Mouse (Mus musculus) hindbrain, embryonic 16.5 days (tissue): Measurements from ENCODE around the gene Inpp5e. TPM values are rescaled to one million over a fixed set of nuclear protein-coding genes. Genes with fewer than 3 reads are reported as not detected.

ENCODE experiments used
- ATAC-seq: fragments of 200-750 bp; cut with Nextera tagmentation; 2 replicates; pipeline ENCODE4 v1.8.0; 2017; ENCODE audit warnings: moderate TSS enrichment, moderate library complexity
- H3K27ac ChIP-seq: fragments of 300-500 bp; sonication (generic); 2 replicates; pipeline ENCODE4 v1.5.1; 2014; ENCODE audit warnings: low read depth, mild to moderate bottlenecking, control low read depth, low read length, moderate library complexity
- H3K27me3 ChIP-seq: fragments of 300-500 bp; sonication (generic); replicated peaks from 2 replicates; pipeline ENCODE4 v1.6.1; 2014; ENCODE audit warnings: low read length; ENCODE audit not compliant: control insufficient read depth, insufficient read depth
- H3K36me3 ChIP-seq: fragments of 300-500 bp; sonication (generic); 2 replicates; pipeline ENCODE4 v1.6.1; 2014; ENCODE audit warnings: mild to moderate bottlenecking, low read length, moderate library complexity, mixed read lengths; ENCODE audit not compliant: control insufficient read depth, insufficient read depth
- H3K4me1 ChIP-seq: fragments of 300-500 bp; sonication (generic); 2 replicates; pipeline ENCODE4 v1.6.1; 2014; ENCODE audit warnings: low read depth, low read length; ENCODE audit not compliant: control insufficient read depth, insufficient read depth
- H3K4me2 ChIP-seq: fragments of 300-500 bp; sonication (generic); 2 replicates; pipeline ENCODE4 v1.6.1; 2014; ENCODE audit warnings: mild to moderate bottlenecking, low read length, control low read depth, moderate library complexity
- H3K4me3 ChIP-seq: fragments of 300-500 bp; sonication (generic); 2 replicates; pipeline ENCODE4 v1.5.1; 2014; ENCODE audit warnings: mild to moderate bottlenecking, low read length, control low read depth, moderate library complexity
- H3K9ac ChIP-seq: fragments of 300-500 bp; sonication (generic); 2 replicates; pipeline ENCODE4 v1.6.1; 2014; ENCODE audit warnings: low read depth, mild to moderate bottlenecking, control low read depth, low read length, moderate library complexity
- H3K9me3 ChIP-seq: fragments of 300-500 bp; sonication (generic); 2 replicates; pipeline ENCODE4 v1.6.1; 2014; ENCODE audit warnings: mild to moderate bottlenecking, low read length, moderate library complexity; ENCODE audit not compliant: control insufficient read depth
- WGBS: fragments of 180-500 bp; shearing (Covaris S2); extraction: QIAGEN DNeasy Blood & Tissue Kit; methylation state at CpG from one replicate; pipeline ENCODE4 v1.1.7; 2014; 5-methylcytosine and 5-hydroxymethylcytosine counted together
- polyA plus RNA-seq: library from polyadenylated mRNA; unstranded; fragments of >200 nt; fragmentation: Nextera tagmentation; extraction: Ambion mirVana; gene quantifications from 2 replicates; pipeline ENCODE4 v1.2.1, GENCODE M21; 2015

Inpp5e gene
- polyA plus RNA-seq, 1 experiment from 2014 or later, result 24.9 TPM

DNA sequence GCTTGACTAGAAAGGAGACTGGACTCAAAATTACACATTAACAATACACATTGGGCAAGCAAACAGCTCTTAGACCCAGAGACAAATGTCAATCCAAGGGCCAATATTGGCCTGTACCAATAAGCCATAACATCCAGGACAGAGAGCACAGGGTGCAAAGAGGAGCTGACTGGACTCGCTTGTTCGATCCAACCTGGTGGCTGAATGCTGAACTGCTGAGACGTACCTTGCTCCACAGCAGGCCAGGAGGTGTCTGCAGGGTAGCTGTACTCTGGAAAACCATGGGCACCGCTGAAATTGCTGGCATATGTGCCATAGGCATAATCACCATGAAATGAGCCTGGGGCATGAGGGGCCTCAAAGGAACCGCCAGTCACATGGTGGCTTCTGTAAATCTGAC is 20.8 kb upstream of the Inpp5e start:
- H3K4me2 ChIP-seq, result no peak overlapping the region
- no peak overlapping the region for H3K4me3 ChIP-seq
- WGBS, result 76% methylated on average over 5 of the region's 5 CpGs
- ATAC-seq, result no peak
- H3K36me3 ChIP-seq, result peaks cover 56% of the 10 kb centered on the region
- no peak overlapping the region for H3K27ac ChIP-seq
- no peaks in the 10 kb centered on the region for H3K27me3 ChIP-seq
- no peaks in the 10 kb centered on the region for H3K4me1 ChIP-seq
- H3K9ac ChIP-seq, result no peak overlapping the region
- no peaks in the 10 kb centered on the region for H3K9me3 ChIP-seq

DNA sequence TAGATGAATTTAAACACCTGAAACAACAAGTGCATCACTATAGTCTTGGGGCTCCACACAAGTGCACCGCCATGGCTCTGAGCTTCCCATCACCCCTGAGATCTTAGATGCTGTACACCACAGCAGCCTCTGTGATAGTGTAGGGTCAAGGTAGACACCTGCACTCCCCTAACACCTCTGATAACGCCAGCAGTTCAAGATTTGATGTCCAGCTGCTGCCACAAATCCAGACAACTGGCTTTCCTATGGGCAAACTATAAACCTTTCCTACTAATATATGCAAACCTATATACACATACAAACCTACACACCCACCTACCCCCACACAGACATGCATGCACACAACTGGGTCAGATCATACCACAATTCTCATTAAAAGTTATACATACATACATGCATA is 15.5 kb upstream of the Inpp5e start:
- Histone ChIP-seq H3K4me2 (no peak overlapping the region), H3K4me1 (no peaks in the 10 kb centered on the region), H3K36me3 (peaks cover 74% of the 10 kb centered on the region), H3K9me3 (no peaks in the 10 kb centered on the region), H3K27ac (no peak overlapping the region), H3K4me3 (no peak overlapping the region), H3K9ac (no peak overlapping the region), H3K27me3 (no peaks in the 10 kb centered on the region)
- whole genome bisulfite sequencing, result 95% methylated on average over 2 of the region's 2 CpGs
- ATAC-seq, result no peak

DNA sequence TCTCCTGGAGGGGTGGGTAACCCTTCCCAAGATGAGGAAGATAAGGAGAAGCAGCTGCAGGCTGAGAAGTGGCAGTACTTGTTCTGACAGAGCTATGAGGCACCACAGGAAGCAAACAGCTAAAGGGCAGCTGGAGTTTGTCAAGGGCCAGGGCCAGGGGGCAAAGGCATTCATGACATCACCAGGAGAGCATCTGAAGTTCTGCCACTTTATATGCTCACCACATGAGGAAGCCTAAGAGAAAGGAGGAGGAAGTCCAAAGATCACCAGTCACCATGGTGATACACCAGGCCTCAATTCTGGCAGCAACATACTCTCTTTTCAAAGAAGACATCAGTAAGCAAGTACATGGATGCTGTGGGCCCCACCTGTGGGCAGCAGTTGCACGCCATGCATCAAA is 14.1 kb upstream of the Inpp5e start:
- peaks cover 69% of the 10 kb centered on the region for H3K36me3 ChIP-seq
- H3K9ac ChIP-seq, result no peak overlapping the region
- WGBS, result 88% methylated on average over 1 of the region's 1 CpGs
- H3K27me3 ChIP-seq, result no peaks in the 10 kb centered on the region
- H3K9me3 ChIP-seq, result no peaks in the 10 kb centered on the region
- H3K4me3 ChIP-seq, result no peak overlapping the region
- H3K4me2 ChIP-seq, result no peak overlapping the region
- H3K4me1 ChIP-seq, result no peaks in the 10 kb centered on the region
- H3K27ac ChIP-seq, result no peak overlapping the region
- no peak for ATAC-seq

DNA sequence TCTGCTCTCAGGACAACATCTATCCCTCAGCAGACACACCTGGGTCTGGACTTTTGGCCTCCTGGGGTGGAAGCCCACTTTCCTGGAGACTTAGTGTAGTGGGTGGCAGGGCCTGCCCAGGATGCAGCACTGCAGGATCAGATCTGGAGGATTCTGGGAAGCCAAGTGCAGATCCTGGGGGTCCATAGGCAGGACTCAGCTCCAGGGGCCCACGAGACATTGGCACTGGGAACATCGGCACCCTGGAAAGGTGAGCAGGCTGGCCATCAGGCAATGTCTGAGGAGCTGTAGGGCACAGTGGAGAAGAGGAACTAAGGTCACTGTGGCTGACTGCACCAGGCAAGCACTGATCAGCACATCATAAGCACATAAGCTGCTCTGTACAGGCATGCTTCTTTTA is 13.0 kb upstream of the Inpp5e start:
- ATAC-seq, result no peak
- Histone ChIP-seq H3K4me2 (no peak overlapping the region), H3K27me3 (no peaks in the 10 kb centered on the region), H3K4me1 (no peaks in the 10 kb centered on the region), H3K36me3 (peaks cover 66% of the 10 kb centered on the region), H3K9ac (no peak overlapping the region), H3K4me3 (no peak overlapping the region), H3K9me3 (no peaks in the 10 kb centered on the region), H3K27ac (no peak overlapping the region)
- 96% methylated on average over 2 of the region's 2 CpGs for WGBS

DNA sequence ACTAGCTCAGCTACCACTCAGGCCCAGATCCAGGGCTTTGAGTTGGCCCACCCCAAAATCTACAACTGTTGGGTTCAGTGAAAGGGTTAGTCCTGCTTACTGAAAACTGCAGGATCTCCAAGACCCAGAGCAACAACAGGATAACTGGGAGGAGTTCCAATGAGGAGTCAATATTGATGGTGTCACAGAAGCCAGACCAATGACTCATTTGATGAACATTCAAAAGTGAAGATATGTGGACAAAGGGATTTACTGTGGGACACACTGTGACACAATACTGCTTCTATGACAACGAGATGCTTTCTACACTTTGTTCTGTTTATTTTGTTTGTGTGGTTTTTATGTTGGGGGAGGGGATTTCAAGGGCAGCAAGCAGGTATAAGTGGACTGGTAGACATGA is 9.1 kb upstream of the Inpp5e start:
- H3K4me3 ChIP-seq, result no peak overlapping the region
- no peak overlapping the region for H3K9ac ChIP-seq
- no peak overlapping the region for H3K4me2 ChIP-seq
- no peaks in the 10 kb centered on the region for H3K4me1 ChIP-seq
- H3K36me3 ChIP-seq, result peaks cover 57% of the 10 kb centered on the region
- H3K27ac ChIP-seq, result no peak overlapping the region
- ATAC-seq, result no peak
- no peaks in the 10 kb centered on the region for H3K27me3 ChIP-seq
- 93% methylated on average over 1 of the region's 1 CpGs for WGBS
- H3K9me3 ChIP-seq, result no peaks in the 10 kb centered on the region

DNA sequence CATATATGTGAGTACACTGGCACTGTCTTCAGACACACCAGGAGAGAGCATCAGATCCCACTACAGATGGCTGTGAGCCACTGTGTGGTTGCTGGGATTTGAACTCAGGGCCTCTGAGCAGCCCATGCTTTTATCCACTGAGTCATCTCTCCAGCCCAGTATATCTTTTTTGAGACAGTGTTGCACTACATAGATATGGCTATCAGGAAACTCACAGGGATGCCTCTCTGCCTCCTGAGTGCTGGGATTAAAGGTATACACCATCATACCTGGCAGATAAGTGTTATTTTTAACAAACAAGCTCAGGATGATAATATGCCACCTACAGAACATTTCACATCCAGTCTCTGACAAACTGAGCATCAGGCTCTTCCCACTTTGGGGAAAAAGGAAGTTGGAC is 8.1 kb upstream of the Inpp5e start:
- Histone ChIP-seq H3K36me3 (peaks cover 60% of the 10 kb centered on the region), H3K9me3 (no peaks in the 10 kb centered on the region), H3K4me1 (no peaks in the 10 kb centered on the region), H3K4me2 (no peak overlapping the region), H3K27ac (no peak overlapping the region), H3K27me3 (no peaks in the 10 kb centered on the region), H3K4me3 (no peak overlapping the region), H3K9ac (no peak overlapping the region)
- ATAC-seq, result no peak

DNA sequence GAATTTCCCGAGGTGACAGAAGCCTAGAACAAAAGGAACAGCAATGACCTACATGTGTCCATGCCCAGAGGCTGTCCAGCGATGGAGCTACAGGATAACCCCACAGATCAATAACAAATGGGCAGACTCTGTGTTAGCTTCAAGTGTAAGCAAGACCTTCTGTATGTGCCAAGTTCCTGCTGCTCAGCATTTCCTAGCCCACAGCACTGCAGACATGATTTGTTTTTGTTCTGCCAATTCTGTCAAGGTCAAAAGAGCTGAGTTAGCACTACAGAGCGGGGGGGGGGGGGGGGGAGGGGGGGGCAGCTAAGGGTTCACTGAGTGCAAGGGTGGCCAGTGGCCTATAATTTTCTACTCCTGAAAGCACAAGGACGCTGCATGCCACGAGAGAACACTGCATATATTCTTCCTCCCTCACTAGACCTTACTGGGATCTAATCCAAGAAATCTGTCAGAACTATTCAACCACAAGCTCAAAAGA is 2.0 kb upstream of the Inpp5e start:
- Histone ChIP-seq H3K27ac (peak overlapping the region; percentile 26; the same call in 1 of the 2 replicates), H3K9ac (no peak overlapping the region)
- ATAC-seq, result no peak

DNA sequence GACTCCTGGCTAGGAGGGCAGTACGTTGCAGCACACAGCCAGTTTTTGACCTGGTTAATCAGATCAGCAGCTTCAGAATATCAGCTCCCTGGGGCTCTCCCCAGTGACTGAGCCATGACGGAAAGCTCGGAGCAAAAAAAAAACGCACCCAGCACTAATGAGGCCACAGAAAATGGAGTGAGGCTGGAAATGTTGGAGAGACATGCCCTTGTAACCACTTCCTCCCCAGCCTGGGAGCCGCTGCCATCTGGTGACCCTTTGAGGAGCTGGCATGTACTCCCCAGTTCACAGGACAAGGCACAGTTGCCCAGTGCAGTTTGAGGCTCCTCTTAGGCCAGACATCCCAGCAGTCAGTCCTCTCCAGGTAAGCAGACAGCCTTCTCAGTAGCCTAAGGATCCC is 1.1 kb upstream of the Inpp5e start:
- Histone ChIP-seq H3K4me1 (peaks cover 38% of the 10 kb centered on the region), H3K9ac (no peak overlapping the region), H3K9me3 (no peaks in the 10 kb centered on the region), H3K27ac (0 out of 2 replicates have a peak overlapping the region, but pooled peaks have one; percentile 4), H3K27me3 (no peaks in the 10 kb centered on the region), H3K36me3 (peaks cover 27% of the 10 kb centered on the region), H3K4me2 (no peak overlapping the region), H3K4me3 (no peak overlapping the region)
- WGBS, result 63% methylated on average over 5 of the region's 5 CpGs
- no peak for ATAC-seq

More for the DNA sequence above, 2.0 kb upstream of the Inpp5e start:
- Histone ChIP-seq H3K4me1 (peaks cover 30% of the 10 kb centered on the region), H3K27me3 (no peaks in the 10 kb centered on the region), H3K36me3 (peaks cover 32% of the 10 kb centered on the region), H3K9me3 (no peaks in the 10 kb centered on the region), H3K4me3 (no peak overlapping the region), H3K4me2 (no peak overlapping the region)
- 64% methylated on average over 5 of the region's 5 CpGs for WGBS

DNA sequence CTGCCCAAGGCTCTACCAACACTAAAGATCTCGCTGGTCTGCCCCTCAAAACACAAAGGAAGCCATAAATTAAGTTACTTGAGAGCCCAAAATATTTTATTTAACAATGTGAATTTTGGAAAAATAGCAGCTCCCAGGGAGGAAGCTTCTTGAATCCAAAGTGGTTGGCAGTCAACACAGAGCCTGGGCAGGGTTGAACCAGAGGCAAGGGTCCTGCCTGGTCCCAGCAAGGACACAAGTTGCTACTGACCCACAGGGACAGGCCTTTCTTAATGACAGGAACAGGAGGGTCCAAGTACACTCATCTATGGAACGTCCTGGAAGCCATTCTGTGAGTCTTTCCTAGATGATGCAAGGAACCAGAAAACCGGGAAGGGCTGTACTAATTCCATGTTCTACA is 359 bp upstream of the Inpp5e start:
- Histone ChIP-seq H3K27ac (no peak overlapping the region), H3K9me3 (no peaks in the 10 kb centered on the region), H3K36me3 (peaks cover 25% of the 10 kb centered on the region), H3K9ac (peak overlapping the region; percentile 97; the same call in 1 of the 2 replicates), H3K4me3 (peak overlapping the region; percentile 92), H3K4me1 (peaks cover 44% of the 10 kb centered on the region), H3K4me2 (peak overlapping the region; percentile 98), H3K27me3 (no peaks in the 10 kb centered on the region)
- peak; percentile 22; the same call in 1 of the 2 replicates for ATAC-seq
- 62% methylated on average over 3 of the region's 3 CpGs for WGBS

DNA sequence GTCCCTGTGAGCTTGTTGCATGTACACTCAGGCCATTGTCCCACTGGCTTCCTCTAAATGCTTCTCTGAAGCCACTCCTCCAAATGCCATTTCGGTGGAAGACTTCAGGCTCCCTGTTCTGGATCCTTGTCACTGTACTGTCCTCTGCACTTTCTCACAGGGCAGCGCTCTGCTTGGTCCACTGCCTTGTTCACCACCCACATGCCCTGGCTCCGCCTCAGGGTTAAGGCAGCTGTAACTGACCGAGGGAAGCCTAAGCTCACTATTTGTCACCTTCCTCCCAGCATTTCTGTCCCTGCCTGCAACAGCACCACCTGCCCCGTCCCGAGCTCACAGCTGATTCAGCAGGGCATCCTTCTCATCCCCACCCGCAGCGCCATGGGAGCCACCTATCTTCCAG is 5.7 kb downstream of the Inpp5e start:
- no peaks in the 10 kb centered on the region for H3K27me3 ChIP-seq
- WGBS, result 81% methylated on average over 8 of the region's 8 CpGs
- no peak overlapping the region for H3K4me2 ChIP-seq
- H3K36me3 ChIP-seq, result peaks cover 27% of the 10 kb centered on the region
- H3K9me3 ChIP-seq, result no peaks in the 10 kb centered on the region
- no peak overlapping the region for H3K27ac ChIP-seq
- no peak overlapping the region for H3K4me3 ChIP-seq
- H3K9ac ChIP-seq, result no peak overlapping the region
- ATAC-seq, result no peak
- peaks cover 38% of the 10 kb centered on the region for H3K4me1 ChIP-seq
